Mouse (Mus musculus) forebrain, embryonic 13.5 days (tissue): ENCODE results near the gene Trpm3. TPM values are rescaled to one million over a fixed set of nuclear protein-coding genes. Genes with fewer than 3 reads are reported as not detected.
A peak's percentile ranks its signal among the peaks of the same experiment; 100 is the strongest.

ENCODE experiments used
- microRNA counts: library from miRNA; unstranded; fragments of <30 nt; microRNA quantifications from one replicate; lab custom pipeline; 2016
- microRNA-seq: library from miRNA; unstranded; fragments of <30 nt; microRNA quantifications from one replicate; pipeline ENCODE4, GENCODE M21; 2016
- polyA plus RNA-seq: library from polyadenylated mRNA; unstranded; fragments of >200 nt; fragmentation: Nextera tagmentation; extraction: Ambion mirVana; gene quantifications from 2 replicates; pipeline ENCODE4 v1.2.1, GENCODE M21; 2015

Gene Trpm3
- polyA plus RNA-seq, 1 experiment from 2014 or later, result 11.8 TPM

MicroRNAs within 50 kb of the gene (microRNA counts, 519-probe panel; counts per million panel counts)
- microRNA mmu-miR-204 (lab: Ali Mortazavi, UCI), result 5,274 counts per million, percentile 92 among the panel's probes with 10 or more counts

Small RNA genes within 50 kb of the gene (microRNA-seq; reads per million reads assigned to microRNA genes)
- 1,163 reads per million, percentile 79 among the genes with 10 or more reads in this experiment for gene Mir204
